Mouse (Mus musculus): ENCODE measurements around the gene Gm10665.
"Not testable (repeated sequence)": the region's sequence is repeated elsewhere in the genome, so short reads cannot be mapped to it uniquely, and the experiment has no call there.

GRCm38 (mm10) chr7:22413283-22413682 is 50.6 kb downstream of the Gm10665 start, which contains the start of gene Vmn1r148:
- not testable (repeated sequence) for TF ChIP-seq POLR2AphosphoS2 (IDR thresholded peaks at IDR 0.05; ENCODE audit: low read depth, low read length); CHD2 (IDR thresholded peaks at IDR 0.05; ENCODE audit: low read length); CTCF (conservative IDR thresholded peaks at IDR 0.05 in 1 of 2, IDR thresholded peaks at IDR 0.05 in 1 of 2; ENCODE audit: low read depth in 2 of 2, low read length in 2 of 2); USF2 (conservative IDR thresholded peaks at IDR 0.05; ENCODE audit: low read depth, low read length); POLR2A (IDR thresholded peaks at IDR 0.05; ENCODE audit: low read depth, low read length); KAT2A (IDR thresholded peaks at IDR 0.05; ENCODE audit: insufficient replicate concordance, low read length); SIN3A (IDR thresholded peaks at IDR 0.05; ENCODE audit: low read length)
